Mouse (Mus musculus) adrenal gland, adult 2 months (tissue): Measurements from ENCODE around the gene Syde1. TPM values are rescaled to one million over a fixed set of nuclear protein-coding genes. Genes with fewer than 3 reads are reported as not detected.

Experiments used
- DNase-seq: peaks from one replicate; pipeline ENCODE4 v3.0.0; 2021
- polyA plus RNA-seq: library from polyadenylated mRNA; depleted of rRNA; stranded (reverse); fragments of >200 nt; gene quantifications from 2 replicates; pipeline ENCODE4 v1.2.3, GENCODE M21; 2012; rRNA removed
- total RNA-seq, 2 experiments: library from RNA; stranded (reverse); gene quantifications; 2 replicates each; pipeline ENCODE4 v1.2.3; 2021

Syde1 gene
- total and polyA plus RNA-seq, 3 experiments = 24.3 to 71.0 (median 57.6) TPM

GRCm38 (mm10) chr10:78576435-78577184 is 15.2 kb downstream of the Syde1 start:
- DNase-seq = no peak

- peak; percentile 58 for DNase-seq
These were observed 16.1 kb downstream of the Syde1 start for GRCm38 (mm10) chr10:78575690-78576089.

- no peak for DNase-seq
These were observed 16.6 kb downstream of the Syde1 start for GRCm38 (mm10) chr10:78575105-78575632.

GRCm38 (mm10) chr10:78574250-78575104 is 17.3 kb downstream of the Syde1 start, which contains the start of gene Ilvbl:
Gene Ilvbl, plus strand, starts transcription at chr10:78574346.
- peak; percentile 97 for DNase-seq

GRCm38 (mm10) chr10:78573226-78573625 is 18.5 kb downstream of the Syde1 start:
- no peak for DNase-seq

- no peak for DNase-seq
These were observed 20.9 kb downstream of the Syde1 start for GRCm38 (mm10) chr10:78570897-78571296.

- no peak for DNase-seq
These were observed 21.3 kb downstream of the Syde1 start for GRCm38 (mm10) chr10:78570416-78570815.

GRCm38 (mm10) chr10:78569686-78570085 is 22.1 kb downstream of the Syde1 start:
- no peak for DNase-seq

- DNase-seq = no peak
These were observed 22.6 kb downstream of the Syde1 start for GRCm38 (mm10) chr10:78569191-78569590.

GRCm38 (mm10) chr10:78565070-78565469 is 26.7 kb downstream of the Syde1 start:
- no peak for DNase-seq

GRCm38 (mm10) chr10:78540943-78541342 is 50.8 kb downstream of the Syde1 start:
- peak; percentile 14 for DNase-seq

Other genes starting within 250 kb of the Syde1 start
- 100 to 1,000 TPM; 346 to 422 TPM for gene Agpat3, start 239.5 kb downstream of the Syde1 start, total RNA-seq
- 543 and 654 TPM in 2 replicates for gene Agpat3, start 239.5 kb downstream of the Syde1 start, polyA plus RNA-seq
- 100 to 1,000 TPM; 234 to 244 TPM for gene Rrp1, start 178.9 kb downstream of the Syde1 start, total RNA-seq
- 52.6 and 73.7 TPM in 2 replicates for gene Rrp1, start 178.9 kb downstream of the Syde1 start, polyA plus RNA-seq
- gene Cstb, start 166.3 kb downstream of the Syde1 start, total RNA-seq = 100 to 1,000 TPM; 380 to 402 TPM
- 67.7 and 81.7 TPM in 2 replicates for gene Cstb, start 166.3 kb downstream of the Syde1 start, polyA plus RNA-seq
- gene Pdxk, start 127.0 kb downstream of the Syde1 start, total RNA-seq = 10 to 100 TPM; 21.7 to 31.2 TPM
- gene Pdxk, start 127.0 kb downstream of the Syde1 start, polyA plus RNA-seq = 18.7 and 21.3 TPM in 2 replicates
- gene Olfr1358, start 74.5 kb downstream of the Syde1 start, total RNA-seq = not detected
- not detected in 2 replicates for gene Olfr1358, start 74.5 kb downstream of the Syde1 start, polyA plus RNA-seq
- gene Ilvbl, start 17.6 kb downstream of the Syde1 start, total RNA-seq = 10 to 100 TPM; 39.1 to 70.4 TPM
- gene Ilvbl, start 17.6 kb downstream of the Syde1 start, polyA plus RNA-seq = 53.5 and 59.3 TPM in 2 replicates
- gene Olfr1357, start 26.1 kb upstream of the Syde1 start, total RNA-seq = not detected
- not detected in 2 replicates for gene Olfr1357, start 26.1 kb upstream of the Syde1 start, polyA plus RNA-seq
- gene Casp14, start 126.3 kb upstream of the Syde1 start, total RNA-seq = not detected
- not detected in 2 replicates for gene Casp14, start 126.3 kb upstream of the Syde1 start, polyA plus RNA-seq
- gene Ccdc105, start 161.1 kb upstream of the Syde1 start, total RNA-seq = not detected
- gene Ccdc105, start 161.1 kb upstream of the Syde1 start, polyA plus RNA-seq = 0.07 TPM in 1 of 2 replicates, not detected in the other
- gene Slc1a6, start 188.5 kb upstream of the Syde1 start, total RNA-seq = under 1 TPM in 1 of 2 experiments, not detected in 1; 0.21 TPM
- gene Slc1a6, start 188.5 kb upstream of the Syde1 start, polyA plus RNA-seq = 0.04 and 0.57 TPM in 2 replicates